Mouse (Mus musculus) CH12.LX (cell line): ENCODE data around the gene Pfdn4.

Experiments
- CTCF ChIP-seq, 2 experiments: IDR thresholded peaks in 1 of 2; conservative IDR thresholded peaks in 1 of 2; 2 replicates each; pipeline ENCODE4 v1.5.1; 2011 to 2012; ENCODE audit warnings: low read depth in 2 of 2, low read length in 2 of 2, improper control_type of control experiment in 1 of 2, inconsistent platforms in 1 of 2, mild to moderate bottlenecking in 1 of 2, moderate library complexity in 1 of 2
- JUND ChIP-seq: conservative IDR thresholded peaks from 2 replicates; pipeline ENCODE4 v1.6.1; 2011; ENCODE audit warnings: low read depth, low read length, improper control_type of control experiment
- NRF1 ChIP-seq: IDR thresholded peaks from 2 replicates; pipeline ENCODE4 v1.6.1; 2014; ENCODE audit warnings: low read depth, mild to moderate bottlenecking, inconsistent platforms, low read length, improper control_type of control experiment, moderate library complexity
- POLR2A ChIP-seq: IDR thresholded peaks from 2 replicates; pipeline ENCODE4 v1.6.1; 2011; ENCODE audit warnings: low read depth, mild to moderate bottlenecking, improper control_type of control experiment, low read length
- TCF12 ChIP-seq: IDR thresholded peaks from 2 replicates; pipeline ENCODE4 v1.6.1; 2014; ENCODE audit warnings: low read depth, mild to moderate bottlenecking, inconsistent platforms, low read length, improper control_type of control experiment

- TF ChIP-seq CTCF (conservative IDR thresholded peaks at IDR 0.05 in 1 of 2, IDR thresholded peaks at IDR 0.05 in 1 of 2; ENCODE audit: low read depth in 2 of 2, low read length in 2 of 2): peak; percentile 70 to 95
- peak; percentile 64 for TF ChIP-seq TCF12
- no peak; the same call in 1 of the 2 replicates for TF ChIP-seq NRF1
- no peak; the same call in 1 of the 2 replicates for TF ChIP-seq JUND
- peak; percentile 67; the same call in 1 of the 2 replicates for TF ChIP-seq POLR2A
Observed at GRCm38 (mm10) chr2:170511073-170511891, 15.1 kb downstream of the Pfdn4 start.
